Mouse (Mus musculus): ENCODE measurements around the gene Shb. TPM values are rescaled to one million over a fixed set of nuclear protein-coding genes. Genes with fewer than 3 reads are reported as not detected.

Shb gene
- total and polyA plus RNA-seq, 2 experiments: 17.1 to 42.1 TPM

DNA sequence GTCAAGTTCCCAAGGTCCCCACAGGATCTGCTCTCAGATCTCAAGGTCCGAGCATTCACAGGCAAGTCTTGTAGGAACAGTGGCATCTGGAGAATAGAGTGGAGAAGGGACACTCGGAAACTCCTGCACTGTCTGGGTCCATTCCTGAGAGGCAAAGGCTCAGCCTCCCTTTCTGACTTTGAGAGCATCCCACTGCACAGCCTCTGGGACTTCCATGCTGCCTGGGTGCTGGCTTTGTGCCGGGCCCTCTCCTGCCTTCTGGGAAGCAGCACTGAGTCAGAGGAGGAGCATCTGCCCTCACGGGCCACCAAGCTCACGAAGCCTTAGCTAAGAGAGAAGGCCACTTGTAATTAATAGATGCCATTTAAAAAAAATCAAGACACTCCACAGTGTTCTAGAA lies 37.3 kb upstream of the Shb start:
- Histone ChIP-seq H3K79me2 (ENCODE audit: control insufficient read depth, insufficient read depth, low read length) (no peaks in the 10 kb centered on the region), H3K27ac (replicated peaks; ENCODE audit: insufficient read depth, low read depth, low read length) (no peak overlapping the region), H3K36me3 (ENCODE audit: control insufficient read depth, insufficient read depth, low read length) (no peaks in the 10 kb centered on the region), H3K9ac (ENCODE audit: low read depth, low read length) (no peak overlapping the region), H3K4me1 (ENCODE audit: control insufficient read depth, insufficient read depth, low read length) (no peaks in the 10 kb centered on the region), H3K27me3 (ENCODE audit: control insufficient read depth, insufficient read depth, low read length) (no peaks in the 10 kb centered on the region), H3K4me3 (ENCODE audit: insufficient read depth, low read depth, low read length) (no peak overlapping the region)
- WGBS: 73% methylated on average over 5 of the region's 5 CpGs
- DNase-seq (ENCODE audit: extremely low read depth, low read depth, low spot score): no peak
- TF ChIP-seq POLR2A (IDR thresholded peaks at IDR 0.05; ENCODE audit: extremely low read depth, insufficient read depth, low read length): no peak
- no peak for TF ChIP-seq CTCF (IDR thresholded peaks at IDR 0.05; ENCODE audit: low read depth, low read length)

DNA sequence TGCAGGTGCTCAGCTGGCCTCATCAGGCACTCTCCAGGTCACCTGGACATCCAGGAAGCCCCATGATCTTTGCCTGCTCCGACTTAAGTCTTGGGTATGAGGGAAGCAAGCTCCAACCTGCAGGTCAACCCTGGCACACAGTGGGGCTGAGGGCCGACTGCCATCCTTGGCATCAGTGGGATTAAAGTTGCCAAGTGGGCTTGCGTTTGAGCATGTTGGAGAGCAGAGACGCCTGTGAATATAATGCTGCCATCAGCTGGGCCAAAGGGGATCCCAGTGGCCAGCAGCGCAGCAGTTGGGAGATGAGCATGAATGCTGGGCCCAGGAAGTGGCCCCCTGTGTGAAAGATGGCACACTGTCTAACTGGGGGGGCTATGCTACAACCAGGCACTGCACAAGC lies 25.9 kb upstream of the Shb start:
- WGBS: 78% methylated on average over 5 of the region's 5 CpGs
- TF ChIP-seq POLR2A (IDR thresholded peaks at IDR 0.05; ENCODE audit: extremely low read depth, insufficient read depth, low read length) (no peak), CTCF (IDR thresholded peaks at IDR 0.05; ENCODE audit: low read depth, low read length) (no peak)
- Histone ChIP-seq H3K36me3 (ENCODE audit: control insufficient read depth, insufficient read depth, low read length) (no peaks in the 10 kb centered on the region), H3K9ac (ENCODE audit: low read depth, low read length) (no peak overlapping the region), H3K27ac (replicated peaks; ENCODE audit: insufficient read depth, low read depth, low read length) (no peak overlapping the region), H3K27me3 (ENCODE audit: control insufficient read depth, insufficient read depth, low read length) (no peaks in the 10 kb centered on the region), H3K4me1 (ENCODE audit: control insufficient read depth, insufficient read depth, low read length) (no peaks in the 10 kb centered on the region), H3K4me3 (ENCODE audit: insufficient read depth, low read depth, low read length) (no peak overlapping the region), H3K79me2 (ENCODE audit: control insufficient read depth, insufficient read depth, low read length) (no peaks in the 10 kb centered on the region)
- no peak for DNase-seq (ENCODE audit: extremely low read depth, low read depth, low spot score)

DNA sequence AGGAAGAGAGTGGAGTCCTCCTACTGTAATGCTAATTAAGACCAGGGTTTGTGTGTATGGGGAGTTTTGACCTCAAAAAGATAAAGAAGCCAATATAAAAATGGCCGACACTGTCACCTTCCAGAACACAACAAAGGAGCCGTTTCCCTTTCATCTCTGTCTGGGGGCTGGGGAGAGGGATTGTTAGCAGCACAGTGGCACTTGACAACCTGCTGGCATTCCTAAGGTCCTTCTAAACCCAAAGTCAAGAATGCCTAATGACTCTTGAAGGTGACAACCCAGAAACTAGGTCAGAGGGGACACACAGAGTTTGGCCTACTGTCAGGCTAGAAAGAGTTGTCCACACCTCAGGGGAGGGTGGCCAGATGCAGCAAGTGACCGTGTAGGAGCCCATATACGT lies 20.3 kb upstream of the Shb start:
- no peaks in the 10 kb centered on the region for H3K79me2 ChIP-seq (ENCODE audit: control insufficient read depth, insufficient read depth, low read length)
- TF ChIP-seq CTCF (IDR thresholded peaks at IDR 0.05; ENCODE audit: low read depth, low read length) (no peak), POLR2A (IDR thresholded peaks at IDR 0.05; ENCODE audit: extremely low read depth, insufficient read depth, low read length) (no peak)
- 71% methylated on average over 4 of the region's 4 CpGs for WGBS
- no peaks in the 10 kb centered on the region for H3K27me3 ChIP-seq (ENCODE audit: control insufficient read depth, insufficient read depth, low read length)
- no peak overlapping the region for H3K9ac ChIP-seq (ENCODE audit: low read depth, low read length)
- no peak for DNase-seq (ENCODE audit: extremely low read depth, low read depth, low spot score)
- H3K4me1 ChIP-seq (ENCODE audit: control insufficient read depth, insufficient read depth, low read length): no peaks in the 10 kb centered on the region
- no peak overlapping the region for H3K27ac ChIP-seq (replicated peaks; ENCODE audit: insufficient read depth, low read depth, low read length)
- H3K36me3 ChIP-seq (ENCODE audit: control insufficient read depth, insufficient read depth, low read length): no peaks in the 10 kb centered on the region
- no peak overlapping the region for H3K4me3 ChIP-seq (ENCODE audit: insufficient read depth, low read depth, low read length)

DNA sequence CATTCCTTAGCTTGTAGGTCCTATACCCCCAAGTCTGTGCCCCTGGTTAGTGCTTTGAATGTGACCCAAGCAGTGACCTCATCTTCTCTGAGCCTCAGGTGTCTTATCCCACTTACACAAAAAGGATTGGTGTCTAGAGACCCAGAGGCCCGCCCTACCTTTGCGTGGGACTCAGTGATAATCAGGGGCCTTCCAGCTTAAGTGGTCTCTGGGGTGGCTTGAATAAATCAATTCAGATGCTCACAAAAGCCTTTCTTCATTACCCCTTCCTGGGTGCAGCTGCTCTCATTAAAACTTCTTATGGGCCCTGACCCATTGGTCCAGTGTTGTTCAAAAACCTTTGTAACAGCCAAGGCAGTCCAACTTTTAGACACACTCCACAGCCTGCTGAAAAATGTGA lies 18.7 kb upstream of the Shb start:
- no peak overlapping the region for H3K9ac ChIP-seq (ENCODE audit: low read depth, low read length)
- 93% methylated on average over 2 of the region's 2 CpGs for WGBS
- no peaks in the 10 kb centered on the region for H3K27me3 ChIP-seq (ENCODE audit: control insufficient read depth, insufficient read depth, low read length)
- H3K4me3 ChIP-seq (ENCODE audit: insufficient read depth, low read depth, low read length): no peak overlapping the region
- H3K36me3 ChIP-seq (ENCODE audit: control insufficient read depth, insufficient read depth, low read length): no peaks in the 10 kb centered on the region
- H3K4me1 ChIP-seq (ENCODE audit: control insufficient read depth, insufficient read depth, low read length): no peaks in the 10 kb centered on the region
- DNase-seq (ENCODE audit: extremely low read depth, low read depth, low spot score): no peak
- H3K79me2 ChIP-seq (ENCODE audit: control insufficient read depth, insufficient read depth, low read length): no peaks in the 10 kb centered on the region
- H3K27ac ChIP-seq (replicated peaks; ENCODE audit: insufficient read depth, low read depth, low read length): no peak overlapping the region
- TF ChIP-seq CTCF (IDR thresholded peaks at IDR 0.05; ENCODE audit: low read depth, low read length): no peak
- TF ChIP-seq POLR2A (IDR thresholded peaks at IDR 0.05; ENCODE audit: extremely low read depth, insufficient read depth, low read length): no peak

DNA sequence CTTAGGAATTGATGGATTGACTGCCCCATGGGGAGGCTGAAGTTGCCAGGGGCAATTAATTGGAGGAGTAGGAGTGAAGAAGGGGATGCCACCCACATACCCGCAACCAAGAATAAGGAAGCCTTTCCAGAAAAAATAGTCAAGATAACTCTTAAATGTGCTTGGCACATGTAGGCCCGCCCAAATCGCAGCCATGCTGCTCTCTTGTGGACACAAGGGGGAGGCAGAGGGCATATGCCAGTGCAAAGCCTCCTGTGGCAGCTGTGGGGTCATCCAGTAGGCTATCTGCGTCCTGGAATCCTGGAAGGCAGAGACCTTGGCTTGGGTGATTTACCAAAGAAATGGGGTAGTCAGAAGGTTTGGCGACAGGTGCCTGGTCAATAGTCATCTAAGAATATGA lies 17.2 kb upstream of the Shb start:
- Histone ChIP-seq H3K79me2 (ENCODE audit: control insufficient read depth, insufficient read depth, low read length) (no peaks in the 10 kb centered on the region), H3K4me1 (ENCODE audit: control insufficient read depth, insufficient read depth, low read length) (no peaks in the 10 kb centered on the region), H3K4me3 (ENCODE audit: insufficient read depth, low read depth, low read length) (no peak overlapping the region), H3K9ac (ENCODE audit: low read depth, low read length) (no peak overlapping the region), H3K27me3 (ENCODE audit: control insufficient read depth, insufficient read depth, low read length) (no peaks in the 10 kb centered on the region), H3K27ac (replicated peaks; ENCODE audit: insufficient read depth, low read depth, low read length) (no peak overlapping the region), H3K36me3 (ENCODE audit: control insufficient read depth, insufficient read depth, low read length) (no peaks in the 10 kb centered on the region)
- WGBS: 73% methylated on average over 5 of the region's 5 CpGs
- DNase-seq (ENCODE audit: extremely low read depth, low read depth, low spot score): peak; percentile 49
- TF ChIP-seq CTCF (IDR thresholded peaks at IDR 0.05; ENCODE audit: low read depth, low read length): peak; percentile 82
- no peak for TF ChIP-seq POLR2A (IDR thresholded peaks at IDR 0.05; ENCODE audit: extremely low read depth, insufficient read depth, low read length)

DNA sequence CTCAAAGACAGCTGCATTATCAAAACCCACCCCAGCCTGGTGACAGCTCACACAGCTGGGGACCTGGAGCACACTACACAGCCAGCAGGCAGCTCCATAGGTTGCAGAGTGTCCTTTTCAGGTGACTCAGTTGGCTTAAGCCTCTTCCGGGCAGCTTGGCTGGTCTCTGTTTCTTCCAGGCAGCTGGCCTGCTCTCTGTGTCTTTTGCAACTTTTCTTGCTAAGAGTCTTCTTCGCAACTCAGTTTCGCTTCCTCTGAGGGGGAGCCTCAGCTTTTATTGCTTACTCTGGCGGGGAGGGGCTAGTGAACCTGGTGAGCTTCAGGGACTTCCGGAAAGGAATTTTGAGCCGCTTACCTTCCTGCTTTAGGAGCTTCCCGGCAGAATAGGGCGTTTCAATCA lies 13.6 kb upstream of the Shb start:
- TF ChIP-seq CTCF (IDR thresholded peaks at IDR 0.05; ENCODE audit: low read depth, low read length) (no peak), POLR2A (IDR thresholded peaks at IDR 0.05; ENCODE audit: extremely low read depth, insufficient read depth, low read length) (no peak)
- 80% methylated on average over 8 of the region's 8 CpGs for WGBS

More for the DNA sequence above, 13.6 kb upstream of the Shb start:
- no peaks in the 10 kb centered on the region for H3K79me2 ChIP-seq (ENCODE audit: control insufficient read depth, insufficient read depth, low read length)
- no peaks in the 10 kb centered on the region for H3K27me3 ChIP-seq (ENCODE audit: control insufficient read depth, insufficient read depth, low read length)
- H3K4me1 ChIP-seq (ENCODE audit: control insufficient read depth, insufficient read depth, low read length): no peaks in the 10 kb centered on the region
- no peak overlapping the region for H3K27ac ChIP-seq (replicated peaks; ENCODE audit: insufficient read depth, low read depth, low read length)
- peak; percentile 1 for DNase-seq (ENCODE audit: extremely low read depth, low read depth, low spot score)
- H3K36me3 ChIP-seq (ENCODE audit: control insufficient read depth, insufficient read depth, low read length): no peaks in the 10 kb centered on the region
- H3K4me3 ChIP-seq (ENCODE audit: insufficient read depth, low read depth, low read length): no peak overlapping the region
- no peak overlapping the region for H3K9ac ChIP-seq (ENCODE audit: low read depth, low read length)

Measured in liver, adult 2 months (tissue).